Mouse (Mus musculus) natural killer cell, adult 2 months (primary cell): ENCODE measurements around the gene Clcn1.

Experiments
- DNase-seq, 2 experiments: peaks; one replicate each; pipeline ENCODE4 v3.0.0; 2022; ENCODE audit warnings: low spot score in 2 of 2

The Clcn1 gene

GRCm38 (mm10) chr6:42350021-42350967, 63.8 kb downstream of the Clcn1 start:
- DNase-seq = peak in 1 of 2 experiments; percentile 22

DNA sequence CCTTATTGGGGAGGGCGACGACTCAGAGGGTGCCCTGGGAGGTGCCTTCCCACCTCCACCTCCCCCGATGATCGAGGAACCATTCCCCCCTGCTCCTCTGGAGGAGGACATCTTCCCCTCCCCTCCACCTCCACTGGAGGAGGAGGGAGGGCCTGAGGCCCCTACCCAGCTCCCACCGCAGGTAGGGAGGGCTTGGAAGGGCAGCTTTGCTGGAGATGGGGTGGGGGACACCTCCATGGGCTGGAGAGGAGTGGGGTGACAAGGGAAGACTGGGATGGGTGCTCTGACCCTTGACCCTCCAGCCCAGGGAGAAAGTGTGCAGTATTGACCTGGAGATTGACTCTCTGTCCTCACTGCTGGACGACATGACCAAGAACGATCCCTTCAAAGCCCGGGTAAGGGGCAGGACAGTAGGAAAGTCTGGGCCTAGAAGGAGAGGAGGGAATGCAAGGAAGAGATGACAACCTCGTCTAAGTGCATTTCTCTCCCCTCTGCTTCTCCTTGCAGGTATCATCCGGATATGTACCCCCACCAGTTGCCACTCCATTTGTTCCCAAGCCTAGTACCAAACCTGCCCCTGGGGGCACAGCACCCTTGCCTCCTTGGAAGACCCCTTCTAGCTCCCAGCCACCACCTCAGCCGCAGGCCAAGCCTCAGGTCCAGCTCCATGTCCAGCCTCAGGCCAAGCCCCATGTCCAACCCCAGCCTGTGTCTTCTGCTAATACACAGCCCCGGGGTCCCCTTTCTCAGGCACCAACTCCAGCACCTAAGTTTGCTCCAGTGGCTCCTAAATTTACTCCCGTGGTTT, 64.7 kb downstream of the Clcn1 start:
- DNase-seq = no peak

- DNase-seq = peak in 1 of 2 experiments; percentile 26
Measured at GRCm38 (mm10) chr6:42351776-42352485, 65.4 kb downstream of the Clcn1 start.

DNA sequence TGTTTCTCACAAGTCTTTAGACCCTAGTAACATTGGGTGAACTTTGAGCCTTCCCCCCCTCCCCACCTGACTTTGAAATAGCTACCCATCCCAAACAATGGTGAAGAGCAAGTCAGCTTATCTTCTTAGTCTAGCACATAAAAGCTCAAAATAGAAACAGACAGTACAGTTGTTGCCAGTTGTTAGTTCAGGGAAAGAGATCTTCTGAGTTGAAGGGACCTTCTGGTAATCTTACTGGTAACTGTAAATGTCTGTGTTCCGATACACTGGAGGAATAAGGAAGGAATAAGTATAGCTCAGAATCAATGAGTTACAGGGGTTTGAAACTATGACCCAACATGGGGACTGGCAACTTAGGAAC, 66.0 kb downstream of the Clcn1 start:
- no peak for DNase-seq

- DNase-seq = no peak
Measured at GRCm38 (mm10) chr6:42353180-42353579, 66.7 kb downstream of the Clcn1 start.

DNA sequence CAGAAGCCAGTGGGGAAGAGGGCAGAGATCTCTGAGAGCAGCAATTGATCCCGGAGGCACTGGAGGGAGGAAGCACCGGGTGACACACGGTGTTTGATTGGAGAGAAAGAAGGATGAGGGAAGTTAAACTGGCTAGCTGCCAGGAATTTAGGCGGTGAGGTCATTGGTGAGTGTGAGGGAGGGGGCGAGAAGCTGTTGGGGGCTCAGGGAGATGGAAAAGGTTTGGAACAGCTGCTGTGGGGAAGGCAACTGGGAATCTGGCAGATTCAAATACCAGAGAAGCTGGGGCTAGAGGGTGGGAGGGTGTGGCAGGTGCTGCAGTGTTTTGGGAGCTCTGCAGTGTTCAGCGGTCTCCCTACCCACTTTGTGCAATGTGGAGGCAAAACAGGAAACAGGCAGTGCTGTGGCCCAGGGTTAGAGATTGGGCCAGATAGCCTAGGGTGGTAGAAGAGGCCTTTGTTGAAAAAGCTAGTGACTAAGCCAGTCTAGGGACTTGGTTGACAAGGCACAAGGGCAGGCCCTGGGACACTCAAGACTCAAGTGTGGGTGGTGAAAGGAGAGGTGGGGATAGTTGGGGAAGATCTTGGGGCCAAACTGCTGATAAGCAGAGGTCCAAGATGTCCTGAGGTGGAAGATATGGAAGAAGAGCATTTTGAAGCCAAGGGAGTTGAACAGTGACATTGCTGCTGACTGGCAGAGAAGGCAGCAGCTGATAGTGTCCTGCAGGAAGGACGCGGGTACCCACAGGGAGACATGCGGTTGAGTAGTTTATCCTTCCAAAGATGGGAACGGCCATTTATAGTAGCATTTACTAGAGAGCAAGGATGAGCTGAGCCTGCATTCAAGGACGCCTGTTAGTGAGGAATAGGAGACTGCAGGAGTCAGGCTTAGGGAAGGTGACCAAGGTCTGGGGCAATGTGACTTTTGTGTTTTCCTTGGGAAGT, 67.9 kb downstream of the Clcn1 start:
- peak; percentile 41 to 60 for DNase-seq

GRCm38 (mm10) chr6:42355366-42355765, 68.9 kb downstream of the Clcn1 start:
- DNase-seq = no peak

GRCm38 (mm10) chr6:42355794-42356600, 69.5 kb downstream of the Clcn1 start:
- no peak for DNase-seq

DNA sequence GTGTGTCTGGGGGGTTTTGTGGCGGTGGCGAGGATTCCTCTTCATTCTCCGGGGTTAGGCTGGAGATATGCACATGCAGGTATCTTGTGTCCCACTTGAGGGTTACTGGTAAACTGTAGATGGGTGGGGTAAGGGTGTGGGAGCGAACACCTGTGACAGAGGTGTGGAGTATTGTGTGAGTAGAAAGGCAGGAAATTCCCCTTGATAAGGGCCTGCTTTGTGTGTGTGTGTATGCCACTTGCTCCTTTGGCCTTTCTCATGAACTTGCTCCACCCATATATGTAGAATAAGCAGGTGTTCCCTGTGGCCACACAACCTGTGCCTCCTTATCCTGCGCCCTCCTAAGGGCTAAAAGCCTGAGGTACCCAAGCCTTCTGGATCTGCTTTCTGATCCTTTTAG, 70.4 kb downstream of the Clcn1 start:
- no peak for DNase-seq

GRCm38 (mm10) chr6:42357901-42358300, 71.4 kb downstream of the Clcn1 start:
- no peak for DNase-seq

- DNase-seq = no peak
Measured at GRCm38 (mm10) chr6:42358901-42359300, 72.4 kb downstream of the Clcn1 start.

- DNase-seq = no peak
Measured at GRCm38 (mm10) chr6:42359364-42360147, 73.1 kb downstream of the Clcn1 start.

GRCm38 (mm10) chr6:42360231-42360840, 73.9 kb downstream of the Clcn1 start:
- DNase-seq = no peak

DNA sequence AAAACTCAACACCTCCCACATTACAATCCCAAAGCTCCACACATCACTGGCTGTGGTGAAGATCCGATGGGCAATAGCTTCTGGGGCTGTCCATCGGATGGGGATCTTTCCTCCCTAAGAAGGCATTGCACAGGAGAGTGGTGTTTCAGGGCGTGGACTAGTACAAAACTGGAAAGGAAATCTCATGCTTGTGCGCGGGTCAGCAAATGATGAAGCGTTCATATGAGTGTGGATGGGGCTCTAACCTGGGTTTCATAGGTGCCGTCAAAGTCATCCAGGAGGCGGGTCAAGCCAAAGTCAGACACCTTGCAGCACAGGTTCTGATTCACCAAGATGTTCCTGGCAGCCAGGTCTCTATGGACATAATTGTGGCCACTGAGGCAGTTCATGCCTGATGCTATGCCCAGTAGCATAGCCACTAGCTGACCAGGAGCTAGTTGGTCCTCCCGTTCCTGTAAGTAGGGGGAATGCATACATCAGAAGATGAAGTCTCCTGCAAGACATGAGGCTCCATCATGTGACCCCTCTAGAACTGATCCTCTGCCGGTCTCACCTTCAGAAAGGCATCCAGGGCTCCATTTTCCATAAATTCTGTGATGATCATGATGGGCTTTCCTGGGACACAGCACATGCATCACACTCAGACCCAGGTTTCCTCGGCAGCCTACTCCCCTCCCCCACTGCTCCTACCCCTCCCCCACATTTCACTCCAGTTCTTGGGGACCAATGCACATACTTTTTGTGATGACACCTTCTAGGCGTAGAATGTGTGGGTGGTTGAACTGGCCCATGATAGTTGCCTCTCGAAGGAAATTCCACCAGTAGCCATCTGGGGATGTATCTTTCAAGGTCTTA, 74.8 kb downstream of the Clcn1 start:
- DNase-seq = no peak

- DNase-seq = no peak
Measured at GRCm38 (mm10) chr6:42362074-42362473, 75.6 kb downstream of the Clcn1 start.

GRCm38 (mm10) chr6:42362497-42362896, 76.0 kb downstream of the Clcn1 start:
- DNase-seq = no peak

DNA sequence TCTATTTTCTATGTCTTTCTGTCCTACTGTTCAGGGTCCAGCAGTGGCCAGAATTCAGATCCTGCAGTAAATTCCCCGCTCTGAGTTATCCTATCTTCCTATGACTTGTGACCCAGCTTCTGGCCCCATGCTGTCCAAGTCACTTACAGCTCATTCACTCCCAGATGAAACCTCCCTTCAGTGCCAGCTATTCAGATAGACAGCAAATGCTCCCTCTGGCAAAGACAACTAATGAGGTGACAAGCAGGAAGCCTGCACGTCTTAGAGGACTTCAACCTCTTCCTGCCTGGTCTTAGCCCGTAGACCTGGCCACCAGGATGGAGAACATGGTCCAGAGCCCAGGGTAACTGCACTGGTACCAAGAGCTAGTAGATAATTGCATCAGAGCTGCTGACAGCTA, 76.5 kb downstream of the Clcn1 start:
- no peak for DNase-seq

GRCm38 (mm10) chr6:42364066-42364465, 77.6 kb downstream of the Clcn1 start:
- DNase-seq = no peak
